Mouse (Mus musculus): Measurements from ENCODE around the gene Armc5.

Gene Armc5

GRCm38 (mm10) chr7:128288923-128289544 lies 51.9 kb downstream of the Armc5 start:
- no peak for ATAC-seq (ENCODE audit: low TSS enrichment)
